Mouse (Mus musculus) forebrain, embryonic 11.5 days (tissue): ENCODE measurements at regions not wholly inside any gene's neighbourhood (a gene's known extent, or its start where the extent isn't known, plus 50 kb on each side); places are given as distances from the start of the nearest gene placed in this dataset.

Experiments
- ATAC-seq: fragments of 200-750 bp; cut with Nextera tagmentation; replicated peaks from 2 replicates; pipeline ENCODE4 v1.8.0; 2017; ENCODE audit warnings: moderate TSS enrichment; ENCODE audit not compliant: low FRiP score
- DNase-seq: peaks from one replicate; pipeline ENCODE4 v3.0.0-alpha.2; 2017; ENCODE audit warnings: low spot score
- H3K27ac ChIP-seq: fragments of 300-500 bp; sonication (generic); 2 replicates; pipeline ENCODE4 v1.5.1; 2014; ENCODE audit warnings: low read depth, low read length
- H3K27me3 ChIP-seq: fragments of 300-500 bp; sonication (generic); 2 replicates; pipeline ENCODE4 v1.6.1; 2014; ENCODE audit warnings: mild to moderate bottlenecking, low read length, mixed read lengths; ENCODE audit not compliant: control insufficient read depth, insufficient read depth
- H3K36me3 ChIP-seq: fragments of 300-500 bp; sonication (generic); 2 replicates; pipeline ENCODE4 v1.6.1; 2014; ENCODE audit warnings: mild to moderate bottlenecking, low read length, moderate library complexity, mixed read lengths; ENCODE audit not compliant: control insufficient read depth, insufficient read depth
- H3K4me1 ChIP-seq: fragments of 300-500 bp; sonication (generic); replicated peaks from 2 replicates; pipeline ENCODE4 v1.6.1; 2014; ENCODE audit warnings: low read length, mixed read lengths; ENCODE audit not compliant: control insufficient read depth, insufficient read depth
- H3K4me2 ChIP-seq: fragments of 300-500 bp; sonication (generic); 2 replicates; pipeline ENCODE4 v1.6.1; 2014; ENCODE audit warnings: low read depth, mild to moderate bottlenecking, low read length, moderate library complexity, mixed read lengths; ENCODE audit not compliant: severe bottlenecking
- H3K4me3 ChIP-seq: fragments of 300-500 bp; sonication (generic); 2 replicates; pipeline ENCODE4 v1.5.1; 2014; ENCODE audit warnings: low read depth, low read length
- H3K9ac ChIP-seq: fragments of 300-500 bp; sonication (generic); 2 replicates; pipeline ENCODE4 v1.6.1; 2014; ENCODE audit warnings: low read length
- H3K9me3 ChIP-seq: fragments of 300-500 bp; sonication (generic); 2 replicates; pipeline ENCODE4 v1.6.1; 2016; ENCODE audit warnings: low read length, mixed read lengths; ENCODE audit not compliant: control insufficient read depth
- WGBS: fragments of 180-500 bp; shearing (Covaris S2); extraction: QIAGEN DNeasy Blood & Tissue Kit; methylation state at CpG from one replicate; pipeline ENCODE4 v1.1.7; 2014; 5-methylcytosine and 5-hydroxymethylcytosine counted together

DNA sequence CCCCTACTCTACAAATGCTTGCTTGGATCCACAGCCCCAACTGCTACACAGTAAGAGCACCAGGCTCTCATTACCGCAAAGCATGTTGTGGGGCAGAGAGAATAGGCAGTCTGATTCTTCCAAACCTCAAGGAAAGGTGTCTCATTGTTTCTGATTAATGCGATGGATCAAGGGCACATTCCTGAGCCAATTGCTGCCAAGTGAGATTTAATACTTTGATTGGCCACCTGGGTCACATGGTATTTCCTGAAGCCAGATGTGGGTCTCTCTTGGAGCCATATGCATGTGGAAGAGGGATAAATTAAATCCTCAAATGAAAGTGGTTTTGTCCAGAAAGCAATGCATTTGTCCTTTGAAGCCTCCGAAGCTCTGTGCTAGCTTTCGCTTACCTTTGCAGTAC, 166.3 kb downstream of the Nr2f2 start:
- WGBS = 83% methylated on average over 4 of the region's 4 CpGs

DNA sequence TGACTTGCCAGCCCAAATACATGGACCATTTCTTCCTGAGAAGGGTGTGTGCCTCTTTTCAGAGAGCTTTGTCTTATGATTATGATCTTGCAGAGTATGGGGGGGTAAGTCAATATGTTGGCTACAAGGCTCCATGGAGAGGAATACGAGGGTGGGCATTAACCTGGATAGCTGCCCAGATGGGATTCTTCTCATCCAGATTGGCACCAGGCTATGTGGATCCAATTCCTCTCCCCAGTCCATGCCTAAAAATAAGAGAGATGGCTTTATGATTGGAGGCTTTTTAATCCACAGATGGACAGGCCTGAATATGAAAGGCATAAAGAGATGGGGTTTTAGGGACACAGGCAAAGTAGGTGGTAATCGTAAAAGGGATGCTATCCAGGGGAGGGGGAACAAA, 187.6 kb downstream of the Nr2f2 start:
- DNase-seq (no peak), ATAC-seq (no peak)
- no peak overlapping the region for H3K4me3 ChIP-seq
- H3K9me3 ChIP-seq = no peaks in the 10 kb centered on the region
- H3K27ac ChIP-seq = no peak overlapping the region
- H3K36me3 ChIP-seq = no peaks in the 10 kb centered on the region
- H3K4me1 ChIP-seq = no peaks in the 10 kb centered on the region
- H3K9ac ChIP-seq = no peak overlapping the region
- H3K4me2 ChIP-seq = no peak overlapping the region
- H3K27me3 ChIP-seq = peaks cover 19% of the 10 kb centered on the region; the same call in 1 of the 2 replicates
- 86% methylated on average over 2 of the region's 2 CpGs for WGBS

More for the DNA sequence above, 166.3 kb downstream of the Nr2f2 start:
- no peak for ATAC-seq
- H3K4me1 ChIP-seq = no peaks in the 10 kb centered on the region
- DNase-seq = no peak
- no peak overlapping the region for H3K4me2 ChIP-seq
- no peak overlapping the region for H3K27ac ChIP-seq
- H3K36me3 ChIP-seq = no peaks in the 10 kb centered on the region
- no peaks in the 10 kb centered on the region for H3K27me3 ChIP-seq
- H3K4me3 ChIP-seq = no peak overlapping the region
- no peaks in the 10 kb centered on the region for H3K9me3 ChIP-seq
- no peak overlapping the region for H3K9ac ChIP-seq

DNA sequence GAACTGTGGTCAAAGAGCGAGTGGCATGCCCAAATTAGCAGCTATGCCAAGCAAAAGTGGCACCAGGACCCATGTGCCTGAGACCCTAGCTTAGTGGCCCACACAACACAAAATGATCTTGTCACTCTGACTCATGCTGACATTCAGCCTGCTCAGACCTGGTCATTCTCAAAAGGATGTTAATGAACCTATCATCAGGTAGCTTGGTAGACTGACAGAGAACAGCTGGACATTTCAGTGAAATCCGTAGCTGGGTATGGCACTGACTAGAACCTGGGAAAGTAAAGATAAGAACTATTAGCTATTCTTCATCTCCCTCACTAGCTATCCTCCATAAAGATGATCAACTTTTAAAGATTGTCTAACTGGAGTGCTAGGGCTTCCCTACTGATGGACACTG, 188.5 kb downstream of the Nr2f2 start:
- DNase-seq (no peak), ATAC-seq (no peak)
- Histone ChIP-seq H3K36me3 (no peaks in the 10 kb centered on the region), H3K27me3 (peaks cover 19% of the 10 kb centered on the region; the same call in 1 of the 2 replicates), H3K27ac (no peak overlapping the region), H3K4me2 (no peak overlapping the region), H3K9me3 (no peaks in the 10 kb centered on the region), H3K4me1 (no peaks in the 10 kb centered on the region), H3K9ac (no peak overlapping the region), H3K4me3 (no peak overlapping the region)
- WGBS = 87% methylated on average over 2 of the region's 2 CpGs

DNA sequence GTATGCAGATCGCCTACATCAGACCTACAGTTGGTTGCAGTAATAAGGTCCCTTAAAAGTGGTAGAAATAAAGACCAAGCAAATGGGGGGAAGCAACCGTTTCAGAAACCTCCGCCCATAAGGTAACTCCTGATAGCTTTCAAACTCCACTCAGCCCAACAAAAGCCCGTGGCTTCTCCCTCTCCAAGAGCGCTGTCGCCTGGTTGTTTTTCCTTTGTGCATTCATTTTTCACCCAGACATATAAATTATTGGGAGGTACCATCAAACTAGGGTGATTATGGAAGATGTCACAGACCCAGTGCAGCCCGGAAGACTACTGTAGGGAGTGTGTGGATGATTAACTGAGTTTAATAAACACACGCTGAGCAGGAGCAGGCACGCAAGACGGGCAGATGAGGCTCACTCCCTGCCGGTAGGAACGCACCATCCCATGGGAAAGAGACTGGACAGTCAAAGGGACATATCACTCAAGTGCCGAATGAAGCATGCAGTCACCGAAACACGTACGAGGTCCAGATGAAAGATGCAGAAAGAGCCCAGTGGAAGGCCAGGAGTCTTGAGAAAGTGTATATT, 189.8 kb downstream of the Nr2f2 start:
- H3K4me2 ChIP-seq = no peak overlapping the region
- 80% methylated on average over 16 of the region's 16 CpGs for WGBS

GRCm38 (mm10) chr7:70176086-70176485, 190.4 kb downstream of the Nr2f2 start:
- DNase-seq = no peak
- Histone ChIP-seq H3K4me3 (no peak overlapping the region), H3K27me3 (peaks cover 22% of the 10 kb centered on the region), H3K4me1 (no peaks in the 10 kb centered on the region), H3K27ac (no peak overlapping the region), H3K9ac (no peak overlapping the region), H3K36me3 (no peaks in the 10 kb centered on the region), H3K4me2 (no peak overlapping the region), H3K9me3 (no peaks in the 10 kb centered on the region)
- 75% methylated on average over 7 of the region's 7 CpGs for WGBS
- ATAC-seq = no peak

More for the DNA sequence above, 189.8 kb downstream of the Nr2f2 start:
- H3K9me3 ChIP-seq = no peaks in the 10 kb centered on the region
- H3K9ac ChIP-seq = no peak overlapping the region
- no peaks in the 10 kb centered on the region for H3K4me1 ChIP-seq
- no peak for DNase-seq
- no peak for ATAC-seq
- H3K4me3 ChIP-seq = no peak overlapping the region
- peaks cover 21% of the 10 kb centered on the region; the same call in 1 of the 2 replicates for H3K27me3 ChIP-seq
- H3K36me3 ChIP-seq = no peaks in the 10 kb centered on the region
- H3K27ac ChIP-seq = no peak overlapping the region

DNA sequence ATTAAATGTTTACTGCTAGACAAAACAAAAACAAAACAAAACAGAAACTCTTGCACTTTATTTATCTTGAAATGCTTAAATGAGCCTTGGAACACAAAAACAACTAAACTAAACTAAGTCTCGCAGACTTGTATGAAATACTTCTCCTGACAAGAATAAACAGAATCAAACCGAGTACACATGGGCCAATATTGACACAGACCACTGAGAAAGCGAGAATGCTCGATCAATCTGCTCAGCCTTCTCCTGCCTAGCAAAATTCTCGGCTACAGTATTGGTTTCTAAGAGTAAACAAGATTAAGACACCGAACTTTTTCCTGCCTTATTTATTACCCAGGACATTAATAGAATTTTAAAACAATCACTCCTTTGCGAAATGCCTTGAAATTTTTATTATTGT, 194.1 kb downstream of the Nr2f2 start:
- peaks cover 38% of the 10 kb centered on the region for H3K27me3 ChIP-seq
- no peak overlapping the region for H3K4me3 ChIP-seq
- WGBS = 37% methylated on average over 7 of the region's 7 CpGs
- no peak overlapping the region for H3K27ac ChIP-seq
- no peaks in the 10 kb centered on the region for H3K4me1 ChIP-seq
- no peak overlapping the region for H3K9ac ChIP-seq
- DNase-seq (no peak), ATAC-seq (no peak)
- H3K4me2 ChIP-seq = no peak overlapping the region
- H3K9me3 ChIP-seq = no peaks in the 10 kb centered on the region
- no peaks in the 10 kb centered on the region for H3K36me3 ChIP-seq

GRCm38 (mm10) chr7:70171456-70171855, 195.1 kb downstream of the Nr2f2 start:
- Histone ChIP-seq H3K9ac (no peak overlapping the region), H3K4me2 (no peak overlapping the region), H3K27ac (peak overlapping the region; percentile 41; the same call in 1 of the 2 replicates), H3K9me3 (no peaks in the 10 kb centered on the region), H3K4me1 (no peaks in the 10 kb centered on the region), H3K27me3 (peaks cover 37% of the 10 kb centered on the region), H3K4me3 (no peak overlapping the region), H3K36me3 (no peaks in the 10 kb centered on the region)
- WGBS = 12% methylated on average over 4 of the region's 4 CpGs
- ATAC-seq (no peak), DNase-seq (no peak)

DNA sequence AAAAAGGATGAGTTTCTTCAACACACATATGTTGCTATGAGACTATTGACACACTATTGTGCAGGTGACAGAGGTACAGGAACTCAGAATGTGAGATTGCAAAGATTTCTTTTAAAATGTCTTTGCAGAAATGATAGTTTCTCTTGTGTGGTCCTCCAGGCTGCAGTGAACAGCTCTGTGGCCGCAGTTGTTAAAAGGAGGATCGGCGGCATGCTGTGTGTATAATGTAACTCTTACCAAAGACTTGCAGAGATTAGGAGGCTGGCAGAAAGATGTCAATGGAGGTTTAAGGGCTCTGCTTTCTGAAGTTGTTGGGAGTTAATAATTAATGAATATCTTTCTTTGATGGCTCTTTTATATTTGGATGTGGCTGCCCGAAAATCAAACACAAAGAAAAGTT, 198.5 kb downstream of the Nr2f2 start:
- Histone ChIP-seq H3K4me3 (no peak overlapping the region), H3K27me3 (peaks cover 48% of the 10 kb centered on the region), H3K27ac (no peak overlapping the region; the same call in 1 of the 2 replicates)

DNA sequence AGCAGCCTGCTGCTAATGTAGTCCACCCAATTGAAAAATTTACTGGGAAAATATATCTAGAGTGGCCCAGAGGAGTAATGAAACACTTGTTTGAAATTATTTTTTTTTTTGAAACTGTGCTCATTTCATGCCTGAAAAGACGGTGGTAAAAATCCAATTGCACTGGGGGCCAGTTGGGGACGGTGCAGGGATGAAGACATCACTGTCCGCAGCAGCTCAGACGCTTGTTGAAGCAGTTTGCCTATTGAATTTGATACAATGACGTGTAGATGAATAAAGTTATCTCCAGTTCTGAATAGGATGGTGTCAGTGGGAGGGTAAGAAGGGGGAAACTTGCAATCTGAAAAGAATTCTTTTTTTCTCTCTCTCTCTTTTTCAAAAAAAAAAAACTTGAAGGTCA, 200.5 kb downstream of the Nr2f2 start:
- 18% methylated on average over 5 of the region's 5 CpGs for WGBS
- Histone ChIP-seq H3K9me3 (no peaks in the 10 kb centered on the region), H3K4me1 (peaks cover 8% of the 10 kb centered on the region; the same call in 1 of the 2 replicates), H3K9ac (no peak overlapping the region), H3K27me3 (peaks cover 65% of the 10 kb centered on the region), H3K27ac (peak overlapping the region; percentile 75), H3K4me3 (no peak overlapping the region), H3K4me2 (no peak overlapping the region), H3K36me3 (no peaks in the 10 kb centered on the region)
- DNase-seq (no peak), ATAC-seq (peak; percentile 55)

More for the DNA sequence above, 198.5 kb downstream of the Nr2f2 start:
- ATAC-seq = no peak
- peak overlapping the region; percentile 1; the same call in 1 of the 2 replicates for H3K9ac ChIP-seq
- no peaks in the 10 kb centered on the region for H3K36me3 ChIP-seq
- 9% methylated on average over 4 of the region's 4 CpGs for WGBS
- DNase-seq = no peak
- H3K9me3 ChIP-seq = no peaks in the 10 kb centered on the region
- H3K4me1 ChIP-seq = peaks cover 8% of the 10 kb centered on the region; the same call in 1 of the 2 replicates
- no peak overlapping the region for H3K4me2 ChIP-seq
